Mouse (Mus musculus): ENCODE results near the gene Bcl7c. TPM values are rescaled to one million over a fixed set of nuclear protein-coding genes. Genes with fewer than 3 reads are reported as not detected.
A peak's percentile ranks its signal among the peaks of the same experiment; 100 is the strongest.
"Not testable (repeated sequence)": the region's sequence is repeated elsewhere in the genome, so short reads cannot be mapped to it uniquely, and the experiment has no call there.

Gene Bcl7c
- total and polyA plus RNA-seq, 2 experiments from 2014 or later = 49.2 to 131 TPM

DNA sequence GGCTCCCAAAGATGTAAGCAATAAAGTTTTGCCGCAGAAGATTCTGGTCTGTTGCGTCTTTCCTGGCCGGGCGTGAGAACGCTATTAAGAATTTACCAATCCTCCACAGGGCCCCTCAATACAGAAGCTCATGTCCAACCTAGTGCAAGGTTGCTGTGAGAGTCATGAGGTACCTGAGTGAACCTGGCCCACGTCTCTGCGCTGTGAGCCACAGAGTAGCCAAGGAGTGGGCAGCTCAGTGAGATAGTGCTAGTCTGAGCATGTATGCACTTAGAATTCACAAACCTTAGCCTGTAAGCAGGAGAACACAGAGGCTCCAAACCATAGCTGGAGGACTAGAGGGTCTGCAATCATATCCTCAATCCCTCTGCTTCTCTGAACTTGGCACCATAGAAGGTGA, 82.7 kb downstream of the Bcl7c start:
- DNase-seq (ENCODE audit: low spot score) (no peak), ATAC-seq (ENCODE audit: low FRiP score) (no peak)
- no peak for TF ChIP-seq CTCF (IDR thresholded peaks at IDR 0.05)
- Histone ChIP-seq H3K4me1 (ENCODE audit: insufficient read depth, low read length) (no peaks in the 10 kb centered on the region), H3K9me3 (ENCODE audit: low read length) (no peaks in the 10 kb centered on the region), H3K4me2 (ENCODE audit: low read depth, low read length, poor library complexity, severe bottlenecking) (no peak overlapping the region), H3K27me3 (ENCODE audit: insufficient read depth, low read length) (no peaks in the 10 kb centered on the region), H3K27ac (ENCODE audit: low read depth, low read length) (no peak overlapping the region), H3K4me3 (ENCODE audit: low read depth, low read length) (no peak overlapping the region), H3K36me3 (ENCODE audit: insufficient read depth, low read length) (no peaks in the 10 kb centered on the region), H3K9ac (replicated peaks; ENCODE audit: low read length, poor library complexity, severe bottlenecking) (no peak overlapping the region)
- WGBS = 98% methylated on average over 7 of the region's 7 CpGs

- H3K4me2 ChIP-seq (ENCODE audit: low read depth, low read length, poor library complexity, severe bottlenecking); DNase-seq (ENCODE audit: low spot score): not testable (repeated sequence)
- 91% methylated on average over 7 of the region's 8 CpGs for WGBS
These were observed 90.3 kb downstream of the Bcl7c start for GRCm38 (mm10) chr7:127618402-127618801.

GRCm38 (mm10) chr7:127617962-127618361, 90.8 kb downstream of the Bcl7c start:
- ATAC-seq (ENCODE audit: low FRiP score) = no peak
- no peaks in the 10 kb centered on the region for H3K27me3 ChIP-seq (ENCODE audit: insufficient read depth, low read length)

More at GRCm38 (mm10) chr7:127618402-127618801, 90.3 kb downstream of the Bcl7c start:
- H3K36me3 ChIP-seq (ENCODE audit: insufficient read depth, low read length); H3K9me3 ChIP-seq (ENCODE audit: low read length); H3K4me3 ChIP-seq (ENCODE audit: low read depth, low read length); H3K9ac ChIP-seq (replicated peaks; ENCODE audit: low read length, poor library complexity, severe bottlenecking); H3K27ac ChIP-seq (ENCODE audit: low read depth, low read length); H3K27me3 ChIP-seq (ENCODE audit: insufficient read depth, low read length); ATAC-seq (ENCODE audit: low FRiP score); H3K4me1 ChIP-seq (ENCODE audit: insufficient read depth, low read length): not testable (repeated sequence)

DNA sequence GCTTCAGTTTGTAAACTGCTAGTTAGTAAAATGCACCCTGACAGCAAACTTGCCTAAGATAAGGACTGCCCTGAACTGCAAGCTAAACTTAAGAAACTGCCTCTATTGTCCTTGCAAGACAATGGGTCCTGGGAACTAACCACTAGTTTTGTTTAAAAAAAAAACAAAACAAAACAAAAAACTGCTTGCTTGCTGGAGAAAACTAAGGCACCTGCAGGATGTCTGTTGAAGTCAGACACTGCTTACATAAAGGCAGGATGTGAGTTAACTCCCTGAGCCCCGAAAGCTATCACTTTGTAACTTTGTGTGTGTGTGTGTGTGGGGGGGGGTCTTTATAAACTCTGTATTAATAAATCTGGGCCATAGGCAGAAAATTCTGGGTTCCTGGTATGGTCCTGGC, 91.9 kb downstream of the Bcl7c start:
- Histone ChIP-seq H3K9ac (replicated peaks; ENCODE audit: low read length, poor library complexity, severe bottlenecking) (no peak overlapping the region), H3K4me3 (ENCODE audit: low read depth, low read length) (no peak overlapping the region)
- 75% methylated on average over 1 of the region's 1 CpGs for WGBS

More at GRCm38 (mm10) chr7:127617962-127618361, 90.8 kb downstream of the Bcl7c start:
- Histone ChIP-seq H3K4me2 (ENCODE audit: low read depth, low read length, poor library complexity, severe bottlenecking) (no peak overlapping the region), H3K9me3 (ENCODE audit: low read length) (no peaks in the 10 kb centered on the region), H3K9ac (replicated peaks; ENCODE audit: low read length, poor library complexity, severe bottlenecking) (no peak overlapping the region), H3K27ac (ENCODE audit: low read depth, low read length) (no peak overlapping the region), H3K4me1 (ENCODE audit: insufficient read depth, low read length) (peaks cover 6% of the 10 kb centered on the region; the same call in 1 of the 2 replicates), H3K36me3 (ENCODE audit: insufficient read depth, low read length) (no peaks in the 10 kb centered on the region), H3K4me3 (ENCODE audit: low read depth, low read length) (no peak overlapping the region)
- TF ChIP-seq CTCF (IDR thresholded peaks at IDR 0.05) = no peak
- WGBS = 31% methylated on average over 2 of the region's 2 CpGs
- DNase-seq (ENCODE audit: low spot score) = no peak

GRCm38 (mm10) chr7:127616336-127616735, 92.4 kb downstream of the Bcl7c start:
- no peaks in the 10 kb centered on the region for H3K27me3 ChIP-seq (ENCODE audit: insufficient read depth, low read length)
- H3K4me1 ChIP-seq (ENCODE audit: insufficient read depth, low read length) = peaks cover 6% of the 10 kb centered on the region; the same call in 1 of the 2 replicates
- ATAC-seq (ENCODE audit: low FRiP score) (no peak), DNase-seq (ENCODE audit: low spot score) (no peak)
- H3K9me3 ChIP-seq (ENCODE audit: low read length) = no peaks in the 10 kb centered on the region
- no peak for TF ChIP-seq CTCF (IDR thresholded peaks at IDR 0.05)
- no peak overlapping the region for H3K27ac ChIP-seq (ENCODE audit: low read depth, low read length)
- H3K4me2 ChIP-seq (ENCODE audit: low read depth, low read length, poor library complexity, severe bottlenecking) = peak overlapping the region; percentile 93
- H3K36me3 ChIP-seq (ENCODE audit: insufficient read depth, low read length) = peaks cover 12% of the 10 kb centered on the region
- H3K9ac ChIP-seq (replicated peaks; ENCODE audit: low read length, poor library complexity, severe bottlenecking) = no peak overlapping the region
- peak overlapping the region; percentile 100 for H3K4me3 ChIP-seq (ENCODE audit: low read depth, low read length)
- 29% methylated on average over 1 of the region's 1 CpGs for WGBS

More for the DNA sequence above, 91.9 kb downstream of the Bcl7c start:
- Histone ChIP-seq H3K9me3 (ENCODE audit: low read length) (no peaks in the 10 kb centered on the region), H3K4me1 (ENCODE audit: insufficient read depth, low read length) (peaks cover 6% of the 10 kb centered on the region; the same call in 1 of the 2 replicates), H3K27ac (ENCODE audit: low read depth, low read length) (no peak overlapping the region), H3K4me2 (ENCODE audit: low read depth, low read length, poor library complexity, severe bottlenecking) (no peak overlapping the region), H3K36me3 (ENCODE audit: insufficient read depth, low read length) (peaks cover 7% of the 10 kb centered on the region), H3K27me3 (ENCODE audit: insufficient read depth, low read length) (no peaks in the 10 kb centered on the region)
- ATAC-seq (ENCODE audit: low FRiP score) = no peak
- DNase-seq (ENCODE audit: low spot score) = no peak
- TF ChIP-seq CTCF (IDR thresholded peaks at IDR 0.05) = no peak

- TF ChIP-seq CTCF (IDR thresholded peaks at IDR 0.05) = no peak
- WGBS = under 1% methylated on average over 38 of the region's 50 CpGs
- H3K36me3 ChIP-seq (ENCODE audit: insufficient read depth, low read length) = peaks cover 24% of the 10 kb centered on the region
- H3K4me2 ChIP-seq (ENCODE audit: low read depth, low read length, poor library complexity, severe bottlenecking) = peak within 1 kb of the TSS; percentile 93
- H3K9me3 ChIP-seq (ENCODE audit: low read length) = no peaks in the 10 kb centered on the region
- peak; percentile 94 for DNase-seq (ENCODE audit: low spot score)
- peak within 1 kb of the TSS; percentile 100 for H3K4me3 ChIP-seq (ENCODE audit: low read depth, low read length)
- peaks cover 6% of the 10 kb centered on the region; the same call in 1 of the 2 replicates for H3K4me1 ChIP-seq (ENCODE audit: insufficient read depth, low read length)
- peak; percentile 93 for ATAC-seq (ENCODE audit: low FRiP score)
- no peaks in the 10 kb centered on the region for H3K27me3 ChIP-seq (ENCODE audit: insufficient read depth, low read length)
- H3K9ac ChIP-seq (replicated peaks; ENCODE audit: low read length, poor library complexity, severe bottlenecking) = peak within 1 kb of the TSS; percentile 94
- H3K27ac ChIP-seq (ENCODE audit: low read depth, low read length) = peak within 1 kb of the TSS; percentile 96
These were observed 93.6 kb downstream of the Bcl7c start, which contains the start of gene Zfp629 for GRCm38 (mm10) chr7:127614891-127615843. Gene Zfp629 (minus strand): TSS chr7:127615797.

Data from midbrain, postnatal 0 days (tissue).